Mouse (Mus musculus) MEL (cell line): ENCODE measurements around the gene Chmp3.

Experiments
- CTCF ChIP-seq, 3 experiments: IDR thresholded peaks in 2 of 3; conservative IDR thresholded peaks in 1 of 3; 2 replicates each; pipeline ENCODE4 v1.5.1; 2011 to 2012; ENCODE audit warnings: low read length in 3 of 3, low read depth in 2 of 3, mild to moderate bottlenecking in 2 of 3, improper control_type of control experiment in 1 of 3, inconsistent platforms in 1 of 3, mixed read lengths in 1 of 3, moderate library complexity in 1 of 3; ENCODE audit not compliant: control insufficient read depth in 1 of 3, insufficient read depth in 1 of 3, poor library complexity in 1 of 3, severe bottlenecking in 1 of 3
- EP300 ChIP-seq, 2 experiments: IDR thresholded peaks; 2 replicates each; pipeline ENCODE4 v1.6.1; 2011; ENCODE audit warnings: improper control_type of control experiment in 2 of 2, low read length in 2 of 2, low read depth in 1 of 2, mild to moderate bottlenecking in 1 of 2
- GABPA ChIP-seq: IDR thresholded peaks from 2 replicates; pipeline ENCODE4 v1.6.1; 2012; ENCODE audit warnings: low read depth, mild to moderate bottlenecking, inconsistent platforms, low read length, improper control_type of control experiment, moderate library complexity
- USF2 ChIP-seq, 2 experiments: IDR thresholded peaks; 2 replicates each; pipeline ENCODE4 v1.6.1; 2011 to 2012; ENCODE audit warnings: improper control_type of control experiment in 2 of 2, low read length in 2 of 2, borderline replicate concordance in 1 of 2, inconsistent platforms in 1 of 2, low read depth in 1 of 2, mild to moderate bottlenecking in 1 of 2; ENCODE audit not compliant: insufficient read depth in 1 of 2

DNA sequence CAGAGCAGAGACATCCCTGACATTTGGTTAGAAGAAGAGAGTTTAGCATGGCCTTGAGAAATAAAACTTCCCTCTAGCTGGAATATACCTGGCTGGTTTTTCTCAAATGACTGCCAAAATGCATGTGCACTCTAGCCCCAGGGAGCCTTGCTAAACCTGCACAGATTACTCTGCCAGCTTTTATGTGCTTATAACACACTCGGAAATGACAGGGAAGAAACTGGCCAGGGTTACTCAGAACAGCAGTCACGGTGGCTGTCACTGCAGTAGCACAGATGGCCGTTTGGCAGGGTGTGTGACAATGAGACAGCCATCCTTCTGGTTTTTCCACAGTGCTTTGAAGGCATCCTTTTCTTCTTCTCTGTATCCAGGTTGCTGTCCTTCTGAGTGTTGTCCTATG, 18.0 kb upstream of the Chmp3 start:
- TF ChIP-seq CTCF (IDR thresholded peaks at IDR 0.05 in 2 of 3, conservative IDR thresholded peaks at IDR 0.05 in 1 of 3; ENCODE audit: control insufficient read depth in 1 of 3, insufficient read depth in 1 of 3, low read depth in 2 of 3, low read length in 3 of 3, poor library complexity in 1 of 3, severe bottlenecking in 1 of 3) (no peak), GABPA (no peak), EP300 (IDR thresholded peaks at IDR 0.05; ENCODE audit: low read depth in 1 of 2, low read length in 2 of 2) (no peak), USF2 (IDR thresholded peaks at IDR 0.05; ENCODE audit: borderline replicate concordance in 1 of 2, insufficient read depth in 1 of 2, low read depth in 1 of 2, low read length in 2 of 2) (no peak)
